Mouse (Mus musculus): ENCODE measurements around the gene Arhgap8.
"Not testable (repeated sequence)": the region's sequence is repeated elsewhere in the genome, so short reads cannot be mapped to it uniquely, and the experiment has no call there.

Arhgap8 gene

GRCm38 (mm10) chr15:84736346-84736993 lies 16.6 kb downstream of the Arhgap8 start:
- no peak for DNase-seq

DNA sequence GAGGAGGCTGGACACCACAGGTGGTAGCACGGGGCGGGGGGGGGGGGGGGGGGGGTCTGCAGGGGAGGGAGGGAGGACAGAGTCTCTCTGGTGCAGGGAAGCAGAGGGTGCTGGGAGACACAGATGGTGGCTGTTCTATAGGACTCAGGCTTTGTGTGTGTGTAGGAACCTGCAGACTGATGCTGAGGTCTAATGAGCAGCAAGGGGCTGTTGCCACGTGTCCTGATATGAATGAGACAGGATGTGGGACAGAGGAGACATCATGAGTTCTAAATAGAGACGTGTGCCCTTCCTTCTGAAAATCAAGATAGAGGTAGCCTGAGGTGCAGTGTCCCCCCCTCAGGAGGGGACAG lies 17.1 kb downstream of the Arhgap8 start:
- no peak for DNase-seq

DNA sequence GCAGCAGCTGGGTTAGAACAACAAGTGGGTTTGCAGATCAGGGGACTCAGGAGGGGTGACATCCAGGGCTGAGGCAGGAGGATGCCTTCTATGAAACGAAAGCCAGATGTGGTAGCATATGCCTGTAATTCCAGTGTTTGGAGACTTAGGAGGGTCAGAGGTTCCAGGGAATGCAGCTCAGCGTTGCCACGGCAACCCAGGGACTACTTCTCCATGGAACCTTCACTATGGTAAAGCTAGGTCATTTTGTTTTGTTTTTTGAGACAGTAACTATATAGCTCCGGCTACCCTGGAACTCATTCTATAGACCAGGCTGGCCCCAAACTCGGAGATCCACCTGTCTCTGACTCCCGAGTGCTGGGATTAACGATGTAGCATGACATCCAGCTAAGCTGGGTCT lies 18.4 kb downstream of the Arhgap8 start:
- no peak for DNase-seq

- DNase-seq = no peak
These were observed 21.7 kb downstream of the Arhgap8 start for GRCm38 (mm10) chr15:84741573-84741972.

- DNase-seq = no peak
These were observed 23.5 kb downstream of the Arhgap8 start for GRCm38 (mm10) chr15:84743347-84743746.

DNA sequence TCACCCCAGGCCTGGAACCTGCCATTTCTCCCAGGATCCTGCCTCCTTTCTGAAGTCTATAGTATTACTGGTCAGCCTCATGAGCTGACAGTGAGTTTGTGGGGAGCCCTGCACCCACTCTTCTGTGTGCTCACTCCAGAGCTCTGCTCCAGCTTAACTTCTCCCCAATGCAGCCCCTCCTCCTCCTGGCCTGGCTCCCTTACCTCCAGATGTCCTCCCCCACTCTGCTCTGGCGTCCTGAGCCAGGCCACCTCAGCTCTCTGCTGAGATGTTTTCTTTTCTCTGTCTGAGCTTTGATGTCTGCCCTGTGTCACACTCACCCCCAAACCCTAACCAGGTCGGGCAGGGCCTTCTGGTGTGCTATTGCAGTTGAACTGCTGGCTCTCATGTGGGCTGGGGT lies 24.5 kb downstream of the Arhgap8 start:
- DNase-seq = no peak

DNA sequence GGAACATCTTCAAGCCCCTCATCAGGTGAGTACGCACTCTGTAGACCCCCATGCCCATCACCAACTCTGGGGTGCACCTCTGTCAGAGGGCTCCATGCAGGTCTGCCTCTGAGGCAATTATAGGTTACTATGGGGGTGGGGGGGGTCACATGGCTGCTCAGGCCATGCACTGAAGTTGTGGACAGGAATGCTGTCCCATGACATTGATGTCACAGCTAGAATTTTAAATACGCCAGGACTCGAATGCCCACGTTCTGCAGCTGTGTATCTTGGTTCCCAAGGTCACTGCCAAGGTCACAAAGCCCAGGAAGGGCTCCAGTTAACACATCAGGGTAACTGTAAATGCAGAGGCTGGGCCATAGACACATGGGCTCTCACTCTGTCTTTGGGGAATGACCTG lies 26.0 kb downstream of the Arhgap8 start:
- DNase-seq = no peak

DNA sequence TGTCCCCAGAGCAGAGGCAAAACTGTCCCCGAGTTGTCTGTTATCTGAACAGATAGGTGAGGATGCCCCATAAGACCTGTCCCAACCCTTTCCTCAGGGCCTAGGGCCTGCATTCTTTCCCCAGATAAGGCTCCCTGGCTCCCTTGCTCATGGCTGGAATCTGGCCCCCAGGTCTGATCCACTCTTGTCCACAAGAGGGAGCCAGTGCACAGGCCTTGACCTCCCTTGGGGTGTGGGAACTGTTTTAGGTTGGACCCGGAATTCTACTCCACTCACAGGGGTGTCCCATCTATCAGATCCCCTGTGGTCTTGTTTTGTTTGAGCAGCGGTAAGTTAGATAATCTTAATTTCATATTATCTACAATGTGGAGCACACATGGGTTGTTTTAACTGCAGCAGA lies 35.1 kb downstream of the Arhgap8 start:
- peak; percentile 85 to 89 for DNase-seq

DNA sequence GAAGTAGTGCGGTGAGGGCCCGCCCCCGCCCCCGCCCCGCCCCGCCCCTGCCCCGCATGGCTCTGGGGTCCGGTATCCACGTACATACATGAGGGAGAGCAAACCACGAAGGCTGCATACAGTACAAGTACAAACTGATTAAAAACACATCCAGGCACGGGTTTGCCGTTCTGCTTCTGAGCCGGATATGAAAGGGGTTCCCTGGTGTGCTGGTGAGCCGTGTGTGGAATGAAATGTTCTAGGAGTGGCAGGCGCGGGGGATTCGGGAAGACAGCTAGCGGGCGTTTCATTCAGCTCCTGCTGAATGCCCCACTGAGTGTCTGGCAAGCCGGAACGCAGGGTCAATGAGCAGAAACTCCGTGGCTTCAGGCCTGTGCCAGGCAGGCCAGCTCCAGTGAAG lies 36.6 kb downstream of the Arhgap8 start:
- peak; percentile 42 to 56 for DNase-seq

- peak; percentile 51 to 74 for DNase-seq
These were observed 38.6 kb downstream of the Arhgap8 start for GRCm38 (mm10) chr15:84758493-84758892.

GRCm38 (mm10) chr15:84762712-84763422 lies 43.0 kb downstream of the Arhgap8 start:
- no peak for DNase-seq

GRCm38 (mm10) chr15:84763423-84763812 lies 43.6 kb downstream of the Arhgap8 start:
- DNase-seq = no peak

- no peak for DNase-seq
These were observed 46.8 kb downstream of the Arhgap8 start for GRCm38 (mm10) chr15:84766621-84767020.

GRCm38 (mm10) chr15:84768531-84768930 lies 48.7 kb downstream of the Arhgap8 start:
- not testable (repeated sequence) for DNase-seq

DNA sequence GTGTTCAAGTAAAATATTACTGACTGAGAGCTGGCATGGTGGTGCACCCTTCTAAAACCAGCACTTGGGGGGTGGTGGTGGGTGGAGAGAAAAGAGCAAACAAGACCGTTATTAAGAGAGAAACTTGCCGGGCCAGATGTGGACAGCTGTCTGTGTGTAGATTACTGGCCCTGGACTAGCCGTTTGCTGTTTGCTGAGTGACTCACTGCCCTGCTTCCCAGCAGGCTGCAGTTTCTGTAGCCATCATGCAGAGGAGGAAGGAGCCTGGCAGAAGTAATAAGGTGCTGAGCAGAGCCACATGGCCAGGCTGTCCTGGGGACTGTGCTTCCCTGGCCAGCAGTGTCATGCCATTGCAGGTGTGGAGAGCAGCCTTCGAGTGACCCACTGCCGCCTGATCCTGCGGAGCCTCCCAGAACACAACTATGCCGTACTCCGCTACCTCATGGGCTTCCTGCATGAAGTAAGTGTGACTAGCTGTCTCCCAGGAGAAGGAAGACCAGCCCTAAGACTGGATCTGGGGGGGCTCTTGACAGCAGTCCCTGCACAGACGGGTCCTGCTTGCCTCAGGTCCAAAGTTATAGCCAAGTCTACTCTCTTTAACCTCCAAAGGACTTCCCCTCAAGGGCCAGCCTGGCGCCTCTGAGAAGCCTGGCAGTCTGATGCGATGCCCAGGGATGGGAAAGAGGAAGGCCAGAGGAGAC lies 49.9 kb downstream of the Arhgap8 start:
- DNase-seq = no peak

DNA sequence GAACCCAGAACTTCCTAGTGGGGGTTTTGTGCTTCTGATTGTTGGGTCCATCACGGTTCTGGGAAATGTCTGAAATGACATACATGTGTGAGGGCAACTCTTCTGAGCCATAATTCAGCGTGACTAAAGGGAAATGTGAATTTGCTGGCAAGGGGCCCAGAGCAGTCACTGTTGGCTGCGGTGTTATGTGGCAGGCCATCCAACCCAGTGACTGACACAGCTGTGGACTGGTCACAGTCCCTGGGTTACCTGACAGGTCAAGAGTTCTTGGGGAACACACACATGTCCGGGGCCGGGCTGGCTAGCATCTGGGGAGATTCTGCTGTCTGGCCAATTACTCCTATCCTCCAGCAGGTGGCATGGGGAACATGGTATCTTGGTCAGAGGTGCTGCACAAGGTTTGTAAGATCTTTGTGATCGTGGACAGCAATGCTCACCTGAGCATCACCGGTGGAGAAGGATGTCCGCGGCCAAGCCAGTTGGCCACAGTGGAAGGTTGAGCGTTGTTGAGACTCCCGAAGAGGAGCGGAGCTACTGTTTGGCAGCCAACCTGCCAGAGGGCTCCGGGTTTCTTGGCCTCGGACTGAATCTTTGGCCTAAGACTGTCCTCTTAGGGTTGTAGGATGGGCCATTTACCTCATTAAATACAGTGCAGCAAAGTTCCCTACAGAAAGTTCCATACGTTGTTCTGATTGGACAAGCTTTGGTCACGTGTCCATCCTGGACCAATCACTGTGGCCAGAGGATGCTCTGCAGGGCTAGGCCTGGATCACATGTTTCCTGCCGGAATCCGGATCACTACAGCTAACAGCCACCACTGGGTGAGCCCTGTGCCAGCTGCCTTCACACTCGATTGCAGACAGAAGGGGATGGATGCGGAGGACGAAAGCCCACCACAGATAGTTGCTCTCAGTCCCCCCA lies 52.6 kb downstream of the Arhgap8 start:
- DNase-seq = peak; percentile 34 to 46

GRCm38 (mm10) chr15:84775421-84776174 lies 55.7 kb downstream of the Arhgap8 start:
- DNase-seq = peak; percentile 29 to 60

DNA sequence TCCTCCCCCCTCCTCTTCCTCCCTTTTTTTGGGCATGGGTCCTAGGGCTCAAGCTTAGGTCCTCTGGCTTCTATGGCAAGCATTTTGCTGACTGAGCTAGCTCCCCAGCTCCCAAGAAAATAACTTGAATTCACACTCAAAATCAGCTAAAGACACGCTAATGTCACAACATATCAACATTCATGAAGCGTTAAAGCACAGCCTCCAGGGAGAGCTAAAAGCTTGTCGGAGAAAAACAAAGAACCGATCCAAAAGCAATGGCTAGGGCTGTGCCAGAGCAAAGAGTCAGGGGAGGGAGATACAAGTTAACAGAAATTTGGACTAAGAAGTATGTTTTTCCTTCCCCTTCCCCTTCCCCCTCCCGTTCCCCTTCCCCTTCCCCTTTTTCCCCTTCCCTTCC lies 58.7 kb downstream of the Arhgap8 start:
- DNase-seq = no peak

GRCm38 (mm10) chr15:84784812-84785211 lies 65.0 kb downstream of the Arhgap8 start:
- no peak for DNase-seq

GRCm38 (mm10) chr15:84787161-84787560 lies 67.3 kb downstream of the Arhgap8 start:
- DNase-seq = peak in 1 of 2 experiments; percentile 30

DNA sequence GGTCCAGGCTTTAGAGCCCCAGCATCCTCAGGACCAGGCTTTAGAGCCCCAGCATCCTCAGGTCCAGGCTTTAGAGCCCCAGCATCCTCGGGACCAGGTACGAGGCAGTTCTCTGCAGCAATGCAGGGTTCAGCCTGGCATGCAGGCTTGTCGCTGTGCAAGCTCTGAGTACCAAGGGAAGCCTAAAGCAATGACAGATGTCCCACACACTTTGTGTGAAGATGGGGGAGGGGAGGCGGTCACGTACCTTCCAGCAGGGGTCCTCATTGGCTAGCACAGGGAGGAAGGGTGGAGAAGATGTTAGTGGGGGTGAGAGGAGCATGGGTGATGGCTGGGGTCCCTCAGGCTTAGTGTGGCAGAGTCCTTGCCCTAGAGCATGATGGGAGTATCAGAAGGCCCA lies 73.8 kb downstream of the Arhgap8 start:
- DNase-seq = no peak

DNA sequence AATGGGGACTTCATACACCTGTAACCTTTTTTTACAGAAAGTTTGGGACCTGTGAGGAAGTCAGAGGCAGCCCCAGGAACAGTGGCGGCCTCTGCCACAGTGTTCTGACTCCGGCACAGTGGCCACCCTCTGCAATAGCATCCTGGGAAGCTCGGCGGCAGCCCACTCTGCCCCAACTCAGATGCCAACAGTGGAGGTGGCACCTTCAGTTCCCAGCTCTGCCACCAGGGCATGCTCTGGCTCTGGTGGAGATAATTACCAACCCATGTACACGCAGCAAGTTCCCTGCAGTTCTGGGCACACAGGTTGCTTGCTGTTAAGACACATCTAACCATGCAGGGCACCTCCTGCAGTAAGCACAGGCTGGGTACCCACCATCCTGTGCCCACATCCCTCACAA lies 80.3 kb downstream of the Arhgap8 start:
- peak; percentile 76 to 81 for DNase-seq
